In genomic region chr3:97629941-97630340, GRCm38 (mm10) we compare ENCODE assay signal across 31 mouse cellular contexts. TPM values are rescaled to one million over a fixed set of nuclear protein-coding genes. Genes with fewer than 3 reads are reported as not detected.
DNase-seq lines count a peak whose midpoint lies in the region; ATAC-seq and TF ChIP-seq lines count a peak whose summit lies in the region.
"Had no signal": no experiment of that assay in that cellular context is flagged by ENCODE, and none has a peak within 500 bp of the region (broad histone marks: within the 10 kb centered on the region; RNA-seq: fewer than 3 reads in every experiment).

No protein-coding gene starts in this region.

- TF ChIP-seq CTCF in kidney, adult 2 months (conservative IDR thresholded peaks at IDR 0.05; ENCODE audit: insufficient read depth, insufficient read length, low read depth, low read length): no peak
- TF ChIP-seq CTCF in liver, embryonic 14.5 days (IDR thresholded peaks at IDR 0.05; ENCODE audit: low read depth): no peak
- TF ChIP-seq CTCF in small intestine, adult 2 months (IDR thresholded peaks at IDR 0.05; ENCODE audit: extremely low read depth, insufficient read length, insufficient replicate concordance, low read depth, low read length): no peak

- no peak overlapping the region for H3K4me3 ChIP-seq in kidney, adult 2 months (ENCODE audit: insufficient read depth, low read depth, low read length)
- H3K4me3 ChIP-seq in liver, embryonic 14.5 days (ENCODE audit: insufficient read depth in 1 of 2, low read depth in 2 of 2, low read length in 2 of 2): no peak overlapping the region
- H3K4me3 ChIP-seq in liver, embryonic 11.5 days (ENCODE audit: low read depth, low read length): no peak overlapping the region
- H3K4me3 ChIP-seq in liver, embryonic 15.5 days (replicated peaks): 0 out of 2 replicates have a peak overlapping the region, but pooled peaks have one; percentile 0
- H3K4me3 ChIP-seq in small intestine, adult 2 months (ENCODE audit: low read depth, low read length): peak overlapping the region; percentile 56
- H3K4me3 ChIP-seq: embryonic facial prominence, embryonic 12.5 days; embryonic facial prominence, embryonic 15.5 days; heart, embryonic 10.5 days; heart, embryonic 13.5 days had no signal

- no peaks in the 10 kb centered on the region for H3K36me3 ChIP-seq in kidney, adult 2 months (ENCODE audit: control insufficient read depth, insufficient read depth, low read length)
- no peaks in the 10 kb centered on the region for H3K36me3 ChIP-seq in liver, embryonic 14.5 days (replicated peaks; ENCODE audit: control insufficient read depth, insufficient read depth, low read depth)
- no peaks in the 10 kb centered on the region for H3K36me3 ChIP-seq in liver, embryonic 11.5 days (ENCODE audit: control insufficient read depth, insufficient read depth, low read length)
- H3K36me3 ChIP-seq in liver, embryonic 15.5 days (replicated peaks): no peaks in the 10 kb centered on the region
- peaks cover 3% of the 10 kb centered on the region; the same call in 1 of the 2 replicates for H3K36me3 ChIP-seq in small intestine, adult 2 months (ENCODE audit: control insufficient read depth, insufficient read depth, low read length)
- H3K36me3 ChIP-seq: embryonic facial prominence, embryonic 12.5 days; embryonic facial prominence, embryonic 15.5 days; G1E; heart, embryonic 10.5 days; heart, embryonic 13.5 days had no signal

- no peak for ATAC-seq in liver, embryonic 14.5 days (ENCODE audit: insufficient read depth)
- no peak for ATAC-seq in liver, embryonic 11.5 days (replicated peaks; ENCODE audit: low FRiP score)
- ATAC-seq in liver, embryonic 15.5 days (ENCODE audit: insufficient read depth): no peak
- ATAC-seq: forebrain, embryonic 14.5 days; hindbrain, postnatal 0 days; Patski had no signal

- TF ChIP-seq EP300 in liver, embryonic 14.5 days (IDR thresholded peaks at IDR 0.05; ENCODE audit: low read depth): no peak

- DNase-seq in kidney, adult 2 months: peak; percentile 25
- DNase-seq in kidney, postnatal 25 days: no peak
- DNase-seq in liver, embryonic 14.5 days (ENCODE audit: low read depth in 3 of 3, low spot score in 3 of 3): no peak
- no peak for DNase-seq in liver, embryonic 11.5 days (ENCODE audit: low spot score)
- no peak for DNase-seq in urinary bladder, postnatal 25 days (ENCODE audit: low spot score)
- no peak for DNase-seq in embryo, embryonic 10.5 days (ENCODE audit: low spot score)
- DNase-seq: adrenal gland, postnatal 10 days; adrenal gland, postnatal 36 days; B cell, adult 2 months; cerebellum, adult 18-20 months; cerebellum, adult 9-10 months; cerebellum, postnatal 14 days; gastrocnemius, postnatal 10 days; heart, adult 18-20 months; heart, postnatal 14 days; heart, postnatal 4 days had no signal

- WGBS in kidney, adult 2 months: 46% methylated on average over 4 of the region's 4 CpGs
- 69% methylated on average over 4 of the region's 4 CpGs for WGBS in liver, embryonic 14.5 days (ENCODE audit: insufficient replicate concordance)
- WGBS in liver, embryonic 11.5 days: 85% methylated on average over 4 of the region's 4 CpGs
- 73% methylated on average over 4 of the region's 4 CpGs for WGBS in liver, embryonic 15.5 days (ENCODE audit: insufficient replicate concordance)
- 40% methylated on average over 4 of the region's 4 CpGs for WGBS in small intestine, adult 2 months

- no peak overlapping the region for H3K27ac ChIP-seq in kidney, adult 2 months (ENCODE audit: insufficient read depth, low read depth, low read length)
- no peak overlapping the region for H3K27ac ChIP-seq in liver, embryonic 14.5 days
- no peak overlapping the region for H3K27ac ChIP-seq in liver, embryonic 11.5 days (ENCODE audit: low read depth, low read length)
- peak overlapping the region; percentile 82; the same call in 1 of the 2 replicates for H3K27ac ChIP-seq in liver, embryonic 15.5 days (replicated peaks)
- H3K27ac ChIP-seq in small intestine, adult 2 months (ENCODE audit: insufficient read depth, low read depth, low read length): peak overlapping the region; percentile 84
- H3K27ac ChIP-seq: embryonic facial prominence, embryonic 12.5 days; embryonic facial prominence, embryonic 15.5 days; heart, embryonic 10.5 days; heart, embryonic 13.5 days; hindbrain, embryonic 14.5 days; hindbrain, postnatal 0 days had no signal

- H3K4me1 ChIP-seq in kidney, adult 2 months (ENCODE audit: control insufficient read depth, insufficient read depth, low read length): peaks cover 11% of the 10 kb centered on the region; the same call in 1 of the 2 replicates
- H3K4me1 ChIP-seq in liver, embryonic 14.5 days (replicated peaks; ENCODE audit: control insufficient read depth in 2 of 2, insufficient read depth in 2 of 2, low read length in 1 of 2): peaks cover 4 to 11% of the 10 kb centered on the region in 2 experiments; a peak in 2 of 4 replicates
- peaks cover 7% of the 10 kb centered on the region; the same call in 1 of the 2 replicates for H3K4me1 ChIP-seq in liver, embryonic 11.5 days (replicated peaks; ENCODE audit: control insufficient read depth, insufficient read depth, low read length)
- H3K4me1 ChIP-seq in liver, embryonic 15.5 days (replicated peaks): peaks cover 25% of the 10 kb centered on the region
- peaks cover 13% of the 10 kb centered on the region; the same call in 1 of the 2 replicates for H3K4me1 ChIP-seq in small intestine, adult 2 months (ENCODE audit: control insufficient read depth, insufficient read depth, insufficient read length, low read length)

- TF ChIP-seq POLR2A in kidney, adult 2 months (IDR thresholded peaks at IDR 0.05; ENCODE audit: low read depth, low read length): no peak
- TF ChIP-seq POLR2A in small intestine, adult 2 months (IDR thresholded peaks at IDR 0.05; ENCODE audit: low read depth, low read length): no peak

- no peak overlapping the region for H3K9ac ChIP-seq in liver, embryonic 14.5 days (replicated peaks)
- H3K9ac ChIP-seq in liver, embryonic 11.5 days (ENCODE audit: low read depth, low read length): no peak overlapping the region
- H3K9ac ChIP-seq in liver, embryonic 15.5 days: no peak overlapping the region
- H3K9ac ChIP-seq: embryonic facial prominence, embryonic 12.5 days; embryonic facial prominence, embryonic 15.5 days; heart, embryonic 13.5 days; hindbrain, embryonic 14.5 days had no signal

- H3K27me3 ChIP-seq in kidney, adult 2 months (replicated peaks; ENCODE audit: control insufficient read depth, insufficient read depth, low read length): no peaks in the 10 kb centered on the region
- H3K27me3 ChIP-seq in liver, embryonic 14.5 days (ENCODE audit: control insufficient read depth, insufficient read depth, low read length): no peaks in the 10 kb centered on the region
- no peaks in the 10 kb centered on the region for H3K27me3 ChIP-seq in liver, embryonic 11.5 days (replicated peaks; ENCODE audit: control insufficient read depth, insufficient read depth, low read length)
- no peaks in the 10 kb centered on the region for H3K27me3 ChIP-seq in liver, embryonic 15.5 days
- no peaks in the 10 kb centered on the region for H3K27me3 ChIP-seq in small intestine, adult 2 months (ENCODE audit: control insufficient read depth, insufficient read depth, low read length)
- H3K27me3 ChIP-seq: CH12.LX; embryonic facial prominence, embryonic 12.5 days; embryonic facial prominence, embryonic 15.5 days; heart, embryonic 13.5 days; Patski had no signal

- 0 out of 2 replicates have a peak overlapping the region, but pooled peaks have one; percentile 75 for H3K4me2 ChIP-seq in liver, embryonic 14.5 days (ENCODE audit: low read depth)
- no peak overlapping the region for H3K4me2 ChIP-seq in liver, embryonic 11.5 days
- H3K4me2 ChIP-seq in liver, embryonic 15.5 days: peak overlapping the region; percentile 74
- H3K4me2 ChIP-seq: embryonic facial prominence, embryonic 12.5 days; embryonic facial prominence, embryonic 15.5 days; hindbrain, embryonic 14.5 days had no signal

- H3K9me3 ChIP-seq in liver, embryonic 14.5 days (ENCODE audit: control insufficient read depth, low read length): no peaks in the 10 kb centered on the region
- no peaks in the 10 kb centered on the region for H3K9me3 ChIP-seq in liver, embryonic 11.5 days (ENCODE audit: control insufficient read depth, low read length)
- H3K9me3 ChIP-seq in liver, embryonic 15.5 days (replicated peaks): no peaks in the 10 kb centered on the region
- H3K9me3 ChIP-seq: embryonic facial prominence, embryonic 12.5 days; embryonic facial prominence, embryonic 15.5 days; G1E; heart, embryonic 10.5 days; heart, embryonic 13.5 days had no signal

RNA-seq across cellular contexts. Expression of gene Fmo5, which starts 1.3 kb away (rescaled TPM):
- polyA plus RNA-seq in kidney, adult 2 months (2012; rRNA removed): 7.9 and 9.9 TPM in 2 replicates
- polyA plus RNA-seq in liver, embryonic 14.5 days (2012; rRNA removed): 6.0 and 8.4 TPM in 2 replicates
- 11.3 and 13.3 TPM in 2 replicates for polyA plus RNA-seq in liver, embryonic 14.5 days (2014; fragmentation: Nextera tagmentation; extraction: Ambion mirVana)
- polyA plus RNA-seq in liver, embryonic 11.5 days (2014; fragmentation: Nextera tagmentation; extraction: Ambion mirVana): 4.1 and 4.4 TPM in 2 replicates
- polyA plus RNA-seq in liver, embryonic 15.5 days (2015; fragmentation: Nextera tagmentation; extraction: Ambion mirVana): 19.6 and 20.7 TPM in 2 replicates
- polyA plus RNA-seq in small intestine, adult 2 months (2012; rRNA removed): 11.3 and 84.1 TPM in 2 replicates

RNA-seq across cellular contexts. Expression of gene Chd1l, which starts 19.9 kb away (rescaled TPM):
- polyA plus RNA-seq in kidney, adult 2 months (2012; rRNA removed): 3.9 and 5.0 TPM in 2 replicates
- 4.2 and 7.0 TPM in 2 replicates for polyA plus RNA-seq in liver, embryonic 14.5 days (2012; rRNA removed)
- polyA plus RNA-seq in liver, embryonic 14.5 days (2014; fragmentation: Nextera tagmentation; extraction: Ambion mirVana): 10.3 and 11.6 TPM in 2 replicates
- 26.8 and 27.2 TPM in 2 replicates for polyA plus RNA-seq in liver, embryonic 11.5 days (2014; fragmentation: Nextera tagmentation; extraction: Ambion mirVana)
- polyA plus RNA-seq in liver, embryonic 15.5 days (2015; fragmentation: Nextera tagmentation; extraction: Ambion mirVana): 8.9 and 10.2 TPM in 2 replicates
- polyA plus RNA-seq in small intestine, adult 2 months (2012; rRNA removed): 1.5 and 2.3 TPM in 2 replicates

RNA-seq across cellular contexts. Expression of gene Prkab2, which starts 28.1 kb away (rescaled TPM):
- polyA plus RNA-seq in kidney, adult 2 months (2012; rRNA removed): 4.5 and 4.7 TPM in 2 replicates
- polyA plus RNA-seq in liver, embryonic 14.5 days (2012; rRNA removed): 1.6 and 2.1 TPM in 2 replicates
- 1.1 and 1.3 TPM in 2 replicates for polyA plus RNA-seq in liver, embryonic 14.5 days (2014; fragmentation: Nextera tagmentation; extraction: Ambion mirVana)
- polyA plus RNA-seq in liver, embryonic 11.5 days (2014; fragmentation: Nextera tagmentation; extraction: Ambion mirVana): 4.5 and 5.4 TPM in 2 replicates
- polyA plus RNA-seq in liver, embryonic 15.5 days (2015; fragmentation: Nextera tagmentation; extraction: Ambion mirVana): 1.6 TPM in 2 replicates
- 0.90 and 1.2 TPM in 2 replicates for polyA plus RNA-seq in small intestine, adult 2 months (2012; rRNA removed)

RNA-seq across cellular contexts. Expression of gene Gm17651, which starts 44.6 kb away (rescaled TPM):
- polyA plus RNA-seq in kidney, adult 2 months (2012; rRNA removed): not detected in 2 replicates
- polyA plus RNA-seq in liver, embryonic 14.5 days (2012; rRNA removed): not detected in 2 replicates
- not detected in 2 replicates for polyA plus RNA-seq in liver, embryonic 14.5 days (2014; fragmentation: Nextera tagmentation; extraction: Ambion mirVana)
- not detected in 2 replicates for polyA plus RNA-seq in liver, embryonic 11.5 days (2014; fragmentation: Nextera tagmentation; extraction: Ambion mirVana)
- polyA plus RNA-seq in liver, embryonic 15.5 days (2015; fragmentation: Nextera tagmentation; extraction: Ambion mirVana): not detected in 2 replicates
- polyA plus RNA-seq in small intestine, adult 2 months (2012; rRNA removed): not detected in 2 replicates
- polyA plus RNA-seq: embryonic facial prominence, embryonic 12.5 days; embryonic facial prominence, embryonic 15.5 days; forebrain, embryonic 11.5 days; forebrain, embryonic 14.5 days; G1E; heart, embryonic 10.5 days; heart, embryonic 13.5 days; heart, embryonic 16.5 days; hindbrain, embryonic 11.5 days; hindbrain, embryonic 14.5 days; hindbrain, postnatal 0 days; Patski had no signal

Comparison
In these comparisons a context has a peak if more than half of its experiments do, and no peak if none do; other contexts are left out.
1. H3K27ac ChIP-seq: peak in liver, embryonic 15.5 days (single experiment) and small intestine, adult 2 months (single experiment); none in kidney, adult 2 months (single experiment), liver, embryonic 14.5 days (single experiment) and liver, embryonic 11.5 days (single experiment).
2. H3K4me3 ChIP-seq: peak in liver, embryonic 15.5 days (single experiment) and small intestine, adult 2 months (single experiment); none in kidney, adult 2 months (single experiment), liver, embryonic 14.5 days (0 of 2) and liver, embryonic 11.5 days (single experiment).